Mouse (Mus musculus) midbrain, embryonic 14.5 days (tissue): ENCODE measurements at regions not wholly inside any gene's neighbourhood (a gene's known extent, or its start where the extent isn't known, plus 50 kb on each side); places are given as distances from the start of the nearest gene placed in this dataset.

ENCODE experiments used
- ATAC-seq: fragments of 200-750 bp; cut with Nextera tagmentation; 2 replicates; pipeline ENCODE4 v1.8.0; 2017; ENCODE audit warnings: moderate number of reproducible peaks, moderate library complexity; ENCODE audit not compliant: low FRiP score, low TSS enrichment
- DNase-seq: peaks from one replicate; pipeline ENCODE4 v3.0.0-alpha.2; 2015
- H3K27ac ChIP-seq: fragments of 300-500 bp; sonication (generic); replicated peaks from 2 replicates; pipeline ENCODE4 v1.5.1; 2014; ENCODE audit warnings: mild to moderate bottlenecking, low read depth, low read length, moderate library complexity
- H3K27me3 ChIP-seq: fragments of 300-500 bp; sonication (generic); 2 replicates; pipeline ENCODE4 v1.6.1; 2014; ENCODE audit warnings: low read length, control low read depth, mixed read lengths; ENCODE audit not compliant: control insufficient read depth, insufficient read depth
- H3K36me3 ChIP-seq: fragments of 300-500 bp; sonication (generic); 2 replicates; pipeline ENCODE4 v1.6.1; 2014; ENCODE audit warnings: low read length, control low read depth; ENCODE audit not compliant: control insufficient read depth, insufficient read depth
- H3K4me1 ChIP-seq: fragments of 300-500 bp; sonication (generic); 2 replicates; pipeline ENCODE4 v1.6.1; 2014; ENCODE audit warnings: mild to moderate bottlenecking, antibody characterized with exemption, low read length, control low read depth; ENCODE audit not compliant: control insufficient read depth, insufficient read depth
- H3K4me2 ChIP-seq: fragments of 300-500 bp; sonication (generic); 2 replicates; pipeline ENCODE4 v1.6.1; 2014; ENCODE audit warnings: mild to moderate bottlenecking, low read length, moderate library complexity
- H3K4me3 ChIP-seq: fragments of 300-500 bp; sonication (generic); replicated peaks from 2 replicates; pipeline ENCODE4 v1.5.1; 2014; ENCODE audit warnings: low read depth, low read length
- H3K9ac ChIP-seq: fragments of 300-500 bp; sonication (generic); replicated peaks from 2 replicates; pipeline ENCODE4 v1.6.1; 2014; ENCODE audit warnings: mild to moderate bottlenecking, low read length, moderate library complexity
- H3K9me3 ChIP-seq: fragments of 300-500 bp; sonication (generic); 2 replicates; pipeline ENCODE4 v1.6.1; 2016; ENCODE audit warnings: low read length, control low read depth, mixed read lengths; ENCODE audit not compliant: control insufficient read depth
- WGBS: fragments of 180-500 bp; shearing (Covaris S2); extraction: QIAGEN DNeasy Blood & Tissue Kit; methylation state at CpG from one replicate; pipeline ENCODE4 v1.1.7; 2014; 5-methylcytosine and 5-hydroxymethylcytosine counted together

DNA sequence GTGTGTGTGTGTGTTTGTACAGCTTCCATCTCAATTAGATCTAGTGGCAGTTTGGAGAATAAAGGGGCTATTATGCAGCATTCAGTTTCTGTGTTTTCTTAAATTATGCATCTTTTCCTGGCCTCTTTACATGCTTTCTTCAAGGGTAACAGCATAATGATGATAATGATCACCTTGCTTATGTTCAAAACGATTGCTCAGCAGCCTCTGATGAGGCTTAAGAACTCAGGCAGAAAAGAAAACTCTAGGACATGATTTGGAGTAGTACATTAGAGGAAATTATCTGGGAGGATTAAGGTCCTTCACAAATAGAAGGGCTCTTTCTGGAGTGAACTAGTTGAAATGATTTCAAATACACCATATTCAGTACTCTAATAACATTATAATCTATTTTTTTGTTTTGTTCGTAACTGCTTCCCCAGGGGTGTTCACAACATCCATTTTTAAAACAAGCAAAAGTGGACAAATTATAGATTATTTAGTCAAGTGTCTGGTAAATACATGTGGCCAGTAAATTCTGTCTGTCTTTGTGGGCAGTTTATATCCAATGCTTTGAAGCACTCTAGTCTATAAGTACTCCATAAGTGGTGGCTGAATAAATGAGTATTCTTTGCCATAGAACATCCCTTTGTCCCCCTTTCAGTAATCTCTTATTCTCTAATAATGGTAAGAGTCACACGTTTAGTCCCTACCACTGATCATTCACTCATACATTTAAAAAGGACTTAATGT is 526.9 kb upstream of the Kif18a start:
- Histone ChIP-seq H3K36me3 (no peaks in the 10 kb centered on the region), H3K9ac (no peak overlapping the region), H3K4me1 (no peaks in the 10 kb centered on the region), H3K9me3 (no peaks in the 10 kb centered on the region), H3K27ac (no peak overlapping the region), H3K27me3 (no peaks in the 10 kb centered on the region), H3K4me3 (no peak overlapping the region), H3K4me2 (no peak overlapping the region)
- no peak for ATAC-seq
- DNase-seq, result no peak
- WGBS, result 62% methylated on average over 3 of the region's 3 CpGs

DNA sequence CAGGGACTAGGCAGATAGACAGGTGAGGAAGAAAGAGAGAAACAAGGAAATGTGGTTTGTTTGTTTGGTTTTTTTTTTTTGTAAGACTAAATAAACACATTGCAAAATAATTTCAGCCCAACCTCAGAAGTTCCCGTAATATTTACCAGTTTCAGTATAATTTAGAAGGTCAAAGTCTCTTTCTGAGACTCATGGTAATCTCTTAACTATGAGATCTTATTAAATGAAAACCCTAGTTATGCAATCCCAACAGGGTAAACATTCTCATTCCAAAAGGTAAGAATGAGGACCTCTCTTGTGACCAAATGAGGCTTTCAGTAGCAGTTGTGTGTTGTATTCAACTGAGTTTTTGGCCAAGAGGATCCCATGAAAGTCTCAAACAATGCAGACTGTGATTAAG is 524.7 kb upstream of the Kif18a start:
- Histone ChIP-seq H3K36me3 (no peaks in the 10 kb centered on the region), H3K27me3 (no peaks in the 10 kb centered on the region), H3K27ac (no peak overlapping the region), H3K9ac (no peak overlapping the region), H3K4me1 (no peaks in the 10 kb centered on the region), H3K4me3 (no peak overlapping the region), H3K9me3 (no peaks in the 10 kb centered on the region), H3K4me2 (no peak overlapping the region)
- 90% methylated on average over 1 of the region's 1 CpGs for WGBS
- DNase-seq (no peak), ATAC-seq (no peak)

DNA sequence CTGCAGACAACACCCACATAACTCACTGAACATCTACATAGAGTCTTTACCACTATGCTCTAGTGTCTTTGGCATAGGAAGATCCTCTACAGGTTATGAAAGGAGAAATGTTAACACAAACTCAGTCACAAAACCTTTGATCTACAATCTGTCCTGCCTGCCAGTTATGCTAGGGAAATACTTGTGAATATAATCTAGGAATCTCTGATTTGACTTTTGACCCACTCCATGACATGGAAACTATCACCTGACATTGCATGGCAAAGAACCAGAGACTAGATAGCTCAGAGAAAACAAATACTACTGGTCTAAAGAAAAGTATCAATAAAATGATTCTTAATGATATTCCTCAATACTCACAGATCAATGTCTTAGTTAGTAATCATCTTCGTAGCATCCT is 524.3 kb upstream of the Kif18a start:
- Histone ChIP-seq H3K9me3 (no peaks in the 10 kb centered on the region), H3K36me3 (no peaks in the 10 kb centered on the region), H3K4me1 (no peaks in the 10 kb centered on the region), H3K9ac (no peak overlapping the region), H3K4me3 (no peak overlapping the region), H3K27ac (no peak overlapping the region), H3K4me2 (no peak overlapping the region), H3K27me3 (no peaks in the 10 kb centered on the region)
- no peak for ATAC-seq
- no peak for DNase-seq
- 92% methylated on average over 1 of the region's 1 CpGs for WGBS

DNA sequence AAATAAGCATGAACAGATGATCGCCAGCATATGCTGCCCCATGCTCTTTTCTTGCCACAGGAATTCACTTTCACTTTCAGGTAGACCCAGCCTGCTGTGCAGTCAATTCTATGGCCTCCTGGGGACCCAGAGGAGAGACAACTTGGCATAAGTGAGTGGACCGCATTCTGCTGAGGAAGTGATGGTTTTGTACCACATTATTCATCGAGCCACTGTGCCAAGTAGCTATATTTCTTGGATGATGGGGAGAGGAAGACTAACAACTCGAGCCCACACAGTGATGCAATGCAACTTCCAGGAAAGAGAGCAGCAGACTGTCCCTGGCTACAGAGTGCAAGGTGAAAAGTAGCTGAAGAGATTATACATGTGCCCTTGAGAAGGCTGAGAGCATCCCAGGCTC is 515.8 kb upstream of the Kif18a start:
- Histone ChIP-seq H3K36me3 (no peaks in the 10 kb centered on the region), H3K9me3 (no peaks in the 10 kb centered on the region), H3K27me3 (no peaks in the 10 kb centered on the region), H3K4me2 (no peak overlapping the region), H3K4me1 (no peaks in the 10 kb centered on the region), H3K27ac (no peak overlapping the region), H3K4me3 (no peak overlapping the region), H3K9ac (no peak overlapping the region)
- ATAC-seq (no peak), DNase-seq (no peak)
- WGBS, result 88% methylated on average over 4 of the region's 4 CpGs

DNA sequence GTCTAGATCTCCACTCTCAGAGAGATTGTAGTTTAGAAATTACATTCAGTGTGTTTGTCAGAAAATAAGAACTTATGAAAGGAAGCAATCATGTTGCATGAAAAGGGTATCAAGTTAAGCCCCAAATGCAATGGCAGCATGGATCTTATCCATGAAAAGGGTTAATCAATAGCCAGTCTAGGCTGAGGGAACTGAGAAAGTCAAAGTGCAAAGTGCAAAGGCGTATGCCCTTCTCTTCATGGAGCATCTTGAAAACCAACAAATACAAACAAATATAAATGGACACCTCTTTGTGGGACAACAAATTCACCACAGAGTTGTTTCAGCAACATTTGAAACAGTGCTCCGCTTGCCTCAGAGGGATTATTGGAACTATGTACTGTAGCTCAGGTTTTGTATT is 514.1 kb upstream of the Kif18a start:
- no peak overlapping the region for H3K9ac ChIP-seq
- no peak overlapping the region for H3K27ac ChIP-seq
- DNase-seq (no peak), ATAC-seq (no peak)
- H3K4me3 ChIP-seq, result no peak overlapping the region
- no peaks in the 10 kb centered on the region for H3K4me1 ChIP-seq
- WGBS, result 90% methylated on average over 2 of the region's 2 CpGs
- H3K4me2 ChIP-seq, result no peak overlapping the region
- H3K36me3 ChIP-seq, result no peaks in the 10 kb centered on the region
- no peaks in the 10 kb centered on the region for H3K27me3 ChIP-seq
- no peaks in the 10 kb centered on the region for H3K9me3 ChIP-seq

DNA sequence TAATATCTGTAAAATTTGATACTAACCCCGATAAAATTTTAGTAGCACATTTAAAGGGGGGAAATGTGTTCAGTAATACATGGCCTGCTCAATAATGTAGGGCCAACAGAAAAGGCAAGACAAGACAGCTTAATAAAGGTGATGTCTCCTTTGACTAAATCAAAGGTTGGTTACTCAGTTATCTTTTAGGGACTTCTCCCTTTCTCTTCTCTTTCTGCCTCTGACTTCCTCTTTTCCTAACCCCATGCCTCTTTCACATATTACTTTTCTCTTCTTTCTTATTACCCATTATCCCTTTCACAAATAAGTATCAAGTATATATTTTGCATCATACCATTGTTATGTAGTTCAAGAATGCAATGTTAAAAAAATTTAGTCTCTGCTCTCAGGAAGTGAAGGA is 510.2 kb upstream of the Kif18a start:
- Histone ChIP-seq H3K9me3 (no peaks in the 10 kb centered on the region), H3K9ac (no peak overlapping the region), H3K27me3 (no peaks in the 10 kb centered on the region), H3K4me1 (no peaks in the 10 kb centered on the region), H3K4me3 (no peak overlapping the region), H3K27ac (no peak overlapping the region), H3K36me3 (no peaks in the 10 kb centered on the region), H3K4me2 (no peak overlapping the region)
- DNase-seq, result no peak
- WGBS, result 82% methylated on average over 1 of the region's 1 CpGs
- no peak for ATAC-seq

DNA sequence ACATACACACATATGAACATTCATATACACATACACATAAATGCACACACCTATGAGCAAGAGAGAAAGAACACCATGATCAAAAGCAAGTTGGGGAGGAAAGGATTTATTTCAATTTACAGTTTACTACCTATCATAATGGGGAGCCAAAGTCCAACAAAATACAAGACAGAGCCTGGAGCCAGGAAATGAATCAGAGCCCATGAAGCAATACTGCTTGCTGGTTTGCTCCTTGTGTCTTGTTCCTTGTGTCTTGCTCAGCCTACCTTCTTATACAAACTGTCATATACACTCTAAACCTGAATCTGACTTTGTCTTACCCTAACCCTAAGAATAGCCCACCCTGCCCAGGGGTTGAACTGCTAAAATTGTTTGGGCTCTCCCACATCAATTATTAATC is 497.1 kb upstream of the Kif18a start:
- Histone ChIP-seq H3K4me2 (no peak overlapping the region), H3K36me3 (no peaks in the 10 kb centered on the region), H3K4me1 (no peaks in the 10 kb centered on the region), H3K27ac (no peak overlapping the region), H3K27me3 (no peaks in the 10 kb centered on the region), H3K4me3 (no peak overlapping the region), H3K9me3 (no peaks in the 10 kb centered on the region), H3K9ac (no peak overlapping the region)
- ATAC-seq, result no peak
- DNase-seq, result no peak

DNA sequence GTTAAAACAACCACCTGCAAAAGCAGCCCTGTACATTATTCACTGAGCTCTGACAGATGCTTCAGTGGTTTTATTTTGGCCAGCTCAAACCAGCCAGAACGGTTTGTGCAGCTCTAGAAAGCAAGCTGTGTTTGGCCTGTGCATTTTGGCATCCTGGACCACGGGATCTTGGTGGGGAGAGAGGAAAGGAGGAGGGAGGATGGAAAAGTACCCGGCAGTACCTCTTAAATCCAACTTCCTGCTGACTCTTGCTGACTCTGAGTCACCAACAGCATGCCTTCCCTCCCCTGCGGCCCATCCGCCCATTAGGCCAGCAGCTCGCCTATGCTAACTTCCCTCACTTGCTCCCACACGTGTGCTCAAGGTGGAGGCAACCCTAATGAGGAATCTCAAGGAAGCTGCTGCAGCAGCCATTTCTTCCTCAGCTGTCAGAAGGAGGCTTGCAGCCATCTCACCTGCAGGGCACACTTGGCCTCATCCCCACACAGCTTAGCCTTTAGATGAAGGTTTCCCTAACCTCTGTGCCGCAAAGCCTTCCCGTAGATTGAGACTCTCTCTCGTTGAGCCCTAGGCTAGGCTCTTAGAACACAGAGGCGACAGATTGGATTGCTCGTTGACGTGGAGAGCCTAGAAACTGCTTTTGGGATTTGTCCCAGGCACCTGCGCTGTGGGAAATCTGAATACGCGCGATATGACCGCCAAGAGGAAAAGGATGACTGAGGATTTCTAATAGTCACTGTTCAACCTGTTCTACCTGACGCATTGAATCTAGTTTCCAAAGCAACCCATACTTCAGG is 495.2 kb upstream of the Kif18a start:
- Histone ChIP-seq H3K27ac (no peak overlapping the region), H3K4me3 (no peak overlapping the region), H3K36me3 (no peaks in the 10 kb centered on the region), H3K9ac (no peak overlapping the region), H3K4me2 (no peak overlapping the region), H3K27me3 (no peaks in the 10 kb centered on the region), H3K4me1 (no peaks in the 10 kb centered on the region), H3K9me3 (no peaks in the 10 kb centered on the region)
- DNase-seq, result no peak
- ATAC-seq, result no peak
- WGBS, result 88% methylated on average over 19 of the region's 19 CpGs

DNA sequence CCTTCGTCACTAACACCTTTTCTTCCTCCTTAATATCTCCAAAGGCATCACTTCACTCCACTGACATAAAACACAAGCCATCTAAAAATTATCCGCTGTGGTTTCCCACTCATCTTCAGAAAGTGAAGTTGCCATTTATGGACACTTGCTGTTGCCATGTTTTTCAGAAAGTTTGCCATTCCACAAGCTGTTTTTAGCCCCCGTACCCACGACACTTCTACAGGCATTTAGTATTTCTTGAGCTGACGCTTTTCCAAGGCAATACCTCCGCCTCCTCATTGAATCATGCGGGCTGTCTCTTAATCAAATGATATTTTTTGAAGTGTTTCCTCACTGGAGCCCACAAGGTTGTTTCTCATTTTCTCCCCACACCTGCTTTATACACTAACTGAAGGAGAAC is 491.4 kb upstream of the Kif18a start:
- no peak overlapping the region for H3K27ac ChIP-seq
- no peak overlapping the region for H3K4me3 ChIP-seq
- H3K9me3 ChIP-seq, result no peaks in the 10 kb centered on the region
- 90% methylated on average over 7 of the region's 7 CpGs for WGBS
- no peaks in the 10 kb centered on the region for H3K4me1 ChIP-seq
- H3K36me3 ChIP-seq, result no peaks in the 10 kb centered on the region
- no peak overlapping the region for H3K9ac ChIP-seq
- ATAC-seq (no peak), DNase-seq (no peak)
- H3K27me3 ChIP-seq, result no peaks in the 10 kb centered on the region
- no peak overlapping the region for H3K4me2 ChIP-seq
